Mouse (Mus musculus): ENCODE results near the gene Trhde. TPM values are rescaled to one million over a fixed set of nuclear protein-coding genes. Genes with fewer than 3 reads are reported as not detected.

Gene Trhde
- polyA plus RNA-seq, 2 experiments: 2.0 to 3.3 TPM

DNA sequence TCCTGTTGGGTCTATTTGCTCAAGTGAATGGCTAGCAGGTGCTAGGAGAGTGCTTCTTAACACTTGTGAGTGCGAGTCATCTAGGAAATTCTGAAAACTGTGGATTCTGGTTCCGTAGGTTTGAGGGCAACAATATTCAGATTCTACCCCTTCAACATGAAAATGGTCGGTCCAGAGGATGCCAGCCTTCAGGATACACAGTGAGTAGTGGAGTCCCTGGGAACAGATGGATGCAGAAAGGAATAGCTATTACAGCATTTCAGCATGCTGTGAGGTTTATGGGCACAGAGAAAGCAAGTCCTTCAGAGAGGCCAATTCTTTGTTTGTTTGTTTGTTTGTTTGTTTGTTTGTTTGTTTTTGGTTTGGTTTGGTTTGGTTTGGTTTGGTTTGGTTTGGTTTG is 65.7 kb downstream of the Trhde start:
- WGBS: 90% methylated on average over 3 of the region's 3 CpGs
- no peaks in the 10 kb centered on the region for H3K9me3 ChIP-seq (ENCODE audit: control insufficient read depth, low read length)
- no peak for DNase-seq (ENCODE audit: low spot score)
- no peaks in the 10 kb centered on the region for H3K27me3 ChIP-seq (ENCODE audit: control insufficient read depth, insufficient read depth, low read length)
- H3K36me3 ChIP-seq (ENCODE audit: control insufficient read depth, insufficient read depth, low read length): no peaks in the 10 kb centered on the region
- H3K4me1 ChIP-seq (ENCODE audit: control insufficient read depth, insufficient read depth, low read length): no peaks in the 10 kb centered on the region
- H3K4me2 ChIP-seq (replicated peaks; ENCODE audit: low read depth, low read length, severe bottlenecking): no peak overlapping the region
- no peak overlapping the region for H3K4me3 ChIP-seq (replicated peaks; ENCODE audit: low read length)
- H3K27ac ChIP-seq (replicated peaks; ENCODE audit: low read depth, low read length): no peak overlapping the region
- no peak for ATAC-seq (ENCODE audit: low FRiP score, low read depth)
- no peak for TF ChIP-seq POLR2A (IDR thresholded peaks at IDR 0.05; ENCODE audit: borderline replicate concordance, extremely low read depth, insufficient read depth, insufficient read length)
- no peak overlapping the region for H3K9ac ChIP-seq (ENCODE audit: low read depth, low read length, severe bottlenecking)

DNA sequence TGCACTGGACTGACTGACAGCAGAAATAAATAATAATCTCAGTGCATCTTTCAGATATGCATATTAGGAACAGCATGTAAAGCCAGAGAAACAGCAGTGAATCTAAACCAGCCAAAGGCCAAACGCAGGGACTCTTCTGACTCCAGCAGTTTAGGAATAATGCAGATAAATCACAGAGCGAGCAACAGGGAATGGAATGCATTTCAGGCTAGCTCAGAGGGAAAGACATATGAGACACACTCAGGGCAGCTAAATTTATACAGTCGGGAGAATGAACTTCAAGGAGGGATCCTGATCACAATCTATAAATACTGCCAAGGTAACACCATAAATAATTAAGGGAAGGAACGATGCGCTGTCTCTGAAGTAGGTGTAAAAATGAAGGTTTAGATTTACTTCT is 66.4 kb downstream of the Trhde start:
- Histone ChIP-seq H3K27ac (replicated peaks; ENCODE audit: low read depth, low read length) (no peak overlapping the region), H3K9me3 (ENCODE audit: control insufficient read depth, low read length) (no peaks in the 10 kb centered on the region), H3K36me3 (ENCODE audit: control insufficient read depth, insufficient read depth, low read length) (no peaks in the 10 kb centered on the region), H3K9ac (ENCODE audit: low read depth, low read length, severe bottlenecking) (no peak overlapping the region), H3K4me2 (replicated peaks; ENCODE audit: low read depth, low read length, severe bottlenecking) (no peak overlapping the region), H3K27me3 (ENCODE audit: control insufficient read depth, insufficient read depth, low read length) (no peaks in the 10 kb centered on the region), H3K4me1 (ENCODE audit: control insufficient read depth, insufficient read depth, low read length) (no peaks in the 10 kb centered on the region), H3K4me3 (replicated peaks; ENCODE audit: low read length) (no peak overlapping the region)
- WGBS: 38% methylated on average over 5 of the region's 5 CpGs
- TF ChIP-seq POLR2A (IDR thresholded peaks at IDR 0.05; ENCODE audit: borderline replicate concordance, extremely low read depth, insufficient read depth, insufficient read length): no peak
- ATAC-seq (ENCODE audit: low FRiP score, low read depth) (no peak), DNase-seq (ENCODE audit: low spot score) (no peak)

DNA sequence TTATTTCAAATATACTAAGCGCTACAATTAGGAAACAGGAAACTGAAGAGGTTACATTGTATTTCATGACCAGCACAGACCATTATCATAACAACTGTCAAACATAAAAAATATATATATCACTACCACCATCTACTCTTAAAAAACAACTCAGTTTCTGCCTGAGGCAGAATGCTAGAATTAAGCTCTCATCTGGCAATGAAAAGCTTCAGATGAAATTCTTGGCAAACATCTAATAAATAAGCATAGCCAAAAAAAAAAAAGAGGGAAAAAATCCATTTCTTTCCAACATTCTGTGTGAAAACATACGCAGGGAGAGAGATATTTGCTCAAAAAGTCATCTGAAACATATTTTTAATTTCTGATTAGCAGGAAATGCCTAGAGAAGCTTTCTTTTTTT is 67.0 kb downstream of the Trhde start:
- H3K27me3 ChIP-seq (ENCODE audit: control insufficient read depth, insufficient read depth, low read length): no peaks in the 10 kb centered on the region
- no peak for ATAC-seq (ENCODE audit: low FRiP score, low read depth)
- H3K36me3 ChIP-seq (ENCODE audit: control insufficient read depth, insufficient read depth, low read length): no peaks in the 10 kb centered on the region
- WGBS: 80% methylated on average over 2 of the region's 2 CpGs
- no peak overlapping the region for H3K9ac ChIP-seq (ENCODE audit: low read depth, low read length, severe bottlenecking)
- no peak overlapping the region for H3K27ac ChIP-seq (replicated peaks; ENCODE audit: low read depth, low read length)
- TF ChIP-seq POLR2A (IDR thresholded peaks at IDR 0.05; ENCODE audit: borderline replicate concordance, extremely low read depth, insufficient read depth, insufficient read length): no peak
- H3K4me3 ChIP-seq (replicated peaks; ENCODE audit: low read length): no peak overlapping the region
- no peaks in the 10 kb centered on the region for H3K9me3 ChIP-seq (ENCODE audit: control insufficient read depth, low read length)
- H3K4me1 ChIP-seq (ENCODE audit: control insufficient read depth, insufficient read depth, low read length): no peaks in the 10 kb centered on the region
- no peak for DNase-seq (ENCODE audit: low spot score)
- H3K4me2 ChIP-seq (replicated peaks; ENCODE audit: low read depth, low read length, severe bottlenecking): no peak overlapping the region

DNA sequence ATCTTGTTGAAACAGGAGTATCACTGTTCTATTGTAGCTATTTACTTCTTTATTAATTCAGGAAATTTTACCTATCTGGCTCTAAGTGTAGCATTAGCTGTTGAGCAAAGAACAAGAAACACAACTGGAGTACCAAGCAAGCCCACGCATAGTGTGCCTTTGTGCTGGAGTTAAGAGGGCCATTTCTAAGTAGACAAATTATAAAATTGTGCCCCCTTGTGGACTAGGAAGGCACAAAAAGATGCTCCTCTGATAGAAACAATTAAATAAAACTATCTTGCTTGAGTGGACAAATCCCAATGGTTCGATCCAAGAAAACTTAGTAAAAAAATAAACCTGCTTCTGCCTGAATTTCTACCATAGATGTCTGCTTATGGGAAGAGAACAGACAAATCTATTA is 76.5 kb downstream of the Trhde start:
- Histone ChIP-seq H3K27me3 (ENCODE audit: control insufficient read depth, insufficient read depth, low read length) (no peaks in the 10 kb centered on the region), H3K4me3 (replicated peaks; ENCODE audit: low read length) (no peak overlapping the region), H3K4me2 (replicated peaks; ENCODE audit: low read depth, low read length, severe bottlenecking) (no peak overlapping the region), H3K9me3 (ENCODE audit: control insufficient read depth, low read length) (no peaks in the 10 kb centered on the region), H3K36me3 (ENCODE audit: control insufficient read depth, insufficient read depth, low read length) (no peaks in the 10 kb centered on the region), H3K4me1 (ENCODE audit: control insufficient read depth, insufficient read depth, low read length) (no peaks in the 10 kb centered on the region), H3K27ac (replicated peaks; ENCODE audit: low read depth, low read length) (no peak overlapping the region), H3K9ac (ENCODE audit: low read depth, low read length, severe bottlenecking) (no peak overlapping the region)
- no peak for TF ChIP-seq POLR2A (IDR thresholded peaks at IDR 0.05; ENCODE audit: borderline replicate concordance, extremely low read depth, insufficient read depth, insufficient read length)
- DNase-seq (ENCODE audit: low spot score) (no peak), ATAC-seq (ENCODE audit: low FRiP score, low read depth) (no peak)
- WGBS: 83% methylated on average over 2 of the region's 2 CpGs

DNA sequence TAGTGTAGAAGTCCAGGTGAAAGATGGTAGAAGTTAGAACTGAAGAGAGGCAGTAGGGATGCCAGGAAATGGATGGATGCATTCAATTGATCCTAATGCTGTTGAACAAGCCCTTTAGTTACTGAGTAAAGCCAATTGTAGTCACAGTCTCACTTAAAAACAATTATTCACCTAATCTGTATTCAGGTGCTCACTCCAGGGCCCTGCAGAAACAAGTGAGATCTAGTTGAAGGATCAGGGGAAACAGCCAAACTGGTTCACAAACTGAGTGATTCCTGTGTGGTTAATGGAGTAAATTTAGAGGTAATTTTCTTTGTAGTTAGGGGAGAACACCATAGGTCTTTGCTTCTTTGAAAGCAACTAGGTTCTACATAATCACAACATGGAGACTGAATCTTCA is 100.3 kb downstream of the Trhde start:
- H3K36me3 ChIP-seq (ENCODE audit: control insufficient read depth, insufficient read depth, low read length): no peaks in the 10 kb centered on the region
- ATAC-seq (ENCODE audit: low FRiP score, low read depth) (no peak), DNase-seq (ENCODE audit: low spot score) (no peak)
- H3K4me2 ChIP-seq (replicated peaks; ENCODE audit: low read depth, low read length, severe bottlenecking): no peak overlapping the region
- H3K9me3 ChIP-seq (ENCODE audit: control insufficient read depth, low read length): no peaks in the 10 kb centered on the region
- TF ChIP-seq POLR2A (IDR thresholded peaks at IDR 0.05; ENCODE audit: borderline replicate concordance, extremely low read depth, insufficient read depth, insufficient read length): no peak
- H3K9ac ChIP-seq (ENCODE audit: low read depth, low read length, severe bottlenecking): no peak overlapping the region
- no peaks in the 10 kb centered on the region for H3K27me3 ChIP-seq (ENCODE audit: control insufficient read depth, insufficient read depth, low read length)
- no peak overlapping the region for H3K4me3 ChIP-seq (replicated peaks; ENCODE audit: low read length)
- H3K27ac ChIP-seq (replicated peaks; ENCODE audit: low read depth, low read length): no peak overlapping the region
- no peaks in the 10 kb centered on the region for H3K4me1 ChIP-seq (ENCODE audit: control insufficient read depth, insufficient read depth, low read length)

DNA sequence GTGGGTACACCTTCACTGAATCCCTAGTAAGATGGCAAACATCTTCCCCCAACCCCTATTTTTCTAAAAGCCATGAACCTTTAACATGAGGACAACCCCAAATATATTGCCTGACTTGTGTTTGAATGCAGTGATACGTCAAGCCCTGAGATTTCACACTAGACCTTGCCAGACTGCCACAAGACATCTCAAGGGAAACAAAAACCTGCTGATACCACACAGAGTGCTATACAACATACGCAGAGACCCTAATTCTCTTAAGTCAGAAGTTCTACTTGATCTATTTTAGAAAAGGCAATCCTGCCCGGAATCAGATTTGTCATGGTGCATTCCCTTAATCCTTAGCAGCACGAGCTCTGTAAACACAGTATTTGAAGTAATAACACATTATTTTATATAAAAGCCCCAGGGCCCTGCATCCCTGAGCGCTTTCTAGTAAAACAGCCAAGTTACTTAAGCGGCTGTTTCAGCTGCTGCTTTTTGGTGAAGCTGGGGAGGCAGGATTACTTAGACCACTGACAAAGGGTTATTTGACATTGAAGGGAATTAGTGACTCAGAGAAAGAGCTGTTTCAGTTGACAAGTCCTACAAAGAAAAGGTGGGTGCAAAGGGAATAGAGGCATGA is 130.2 kb downstream of the Trhde start:
- Histone ChIP-seq H3K4me3 (replicated peaks; ENCODE audit: low read length) (no peak overlapping the region), H3K9me3 (ENCODE audit: control insufficient read depth, low read length) (no peaks in the 10 kb centered on the region), H3K27me3 (ENCODE audit: control insufficient read depth, insufficient read depth, low read length) (no peaks in the 10 kb centered on the region), H3K27ac (replicated peaks; ENCODE audit: low read depth, low read length) (no peak overlapping the region), H3K4me2 (replicated peaks; ENCODE audit: low read depth, low read length, severe bottlenecking) (no peak overlapping the region), H3K4me1 (ENCODE audit: control insufficient read depth, insufficient read depth, low read length) (no peaks in the 10 kb centered on the region), H3K36me3 (ENCODE audit: control insufficient read depth, insufficient read depth, low read length) (no peaks in the 10 kb centered on the region), H3K9ac (ENCODE audit: low read depth, low read length, severe bottlenecking) (no peak overlapping the region)
- no peak for DNase-seq (ENCODE audit: low spot score)
- WGBS: 47% methylated on average over 6 of the region's 6 CpGs
- ATAC-seq (ENCODE audit: low FRiP score, low read depth): no peak
- TF ChIP-seq POLR2A (IDR thresholded peaks at IDR 0.05; ENCODE audit: borderline replicate concordance, extremely low read depth, insufficient read depth, insufficient read length): no peak

All from limb, embryonic 14.5 days (tissue).